Mouse (Mus musculus) yolk sac, embryonic 10.5 days (tissue): ENCODE results near the gene Wfdc18.

Experiments used
- DNase-seq: peaks from one replicate; pipeline ENCODE4 v3.0.0-alpha.2; 2017; ENCODE audit warnings: low spot score

The Wfdc18 gene

GRCm38 (mm10) chr11:83743525-83743924 lies 34.7 kb downstream of the Wfdc18 start:
- DNase-seq, result no peak

DNA sequence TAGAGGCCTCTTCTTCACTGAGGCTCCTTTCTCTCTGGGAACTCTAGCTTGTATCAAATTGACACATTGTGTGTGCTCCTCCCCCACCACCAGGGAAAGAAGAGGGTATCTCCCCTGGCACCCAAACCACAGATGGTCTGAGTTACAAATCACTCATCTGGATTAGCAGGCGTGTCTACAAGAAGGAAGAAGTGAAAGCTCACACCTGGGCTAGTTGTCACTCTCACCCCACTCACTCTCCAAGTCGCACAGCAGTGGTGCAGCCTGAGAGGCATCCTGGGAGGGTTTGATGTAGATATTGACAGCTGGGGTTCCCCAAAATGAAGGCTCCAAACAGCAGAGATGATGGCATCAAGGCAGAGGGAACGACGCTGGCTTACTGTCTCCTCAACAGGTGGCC lies 37.3 kb downstream of the Wfdc18 start:
- DNase-seq, result no peak

GRCm38 (mm10) chr11:83746681-83747080 lies 37.9 kb downstream of the Wfdc18 start, which contains the start of gene Wfdc21:
Gene Wfdc21 (plus strand): TSS chr11:83746940.
- no peak for DNase-seq

DNA sequence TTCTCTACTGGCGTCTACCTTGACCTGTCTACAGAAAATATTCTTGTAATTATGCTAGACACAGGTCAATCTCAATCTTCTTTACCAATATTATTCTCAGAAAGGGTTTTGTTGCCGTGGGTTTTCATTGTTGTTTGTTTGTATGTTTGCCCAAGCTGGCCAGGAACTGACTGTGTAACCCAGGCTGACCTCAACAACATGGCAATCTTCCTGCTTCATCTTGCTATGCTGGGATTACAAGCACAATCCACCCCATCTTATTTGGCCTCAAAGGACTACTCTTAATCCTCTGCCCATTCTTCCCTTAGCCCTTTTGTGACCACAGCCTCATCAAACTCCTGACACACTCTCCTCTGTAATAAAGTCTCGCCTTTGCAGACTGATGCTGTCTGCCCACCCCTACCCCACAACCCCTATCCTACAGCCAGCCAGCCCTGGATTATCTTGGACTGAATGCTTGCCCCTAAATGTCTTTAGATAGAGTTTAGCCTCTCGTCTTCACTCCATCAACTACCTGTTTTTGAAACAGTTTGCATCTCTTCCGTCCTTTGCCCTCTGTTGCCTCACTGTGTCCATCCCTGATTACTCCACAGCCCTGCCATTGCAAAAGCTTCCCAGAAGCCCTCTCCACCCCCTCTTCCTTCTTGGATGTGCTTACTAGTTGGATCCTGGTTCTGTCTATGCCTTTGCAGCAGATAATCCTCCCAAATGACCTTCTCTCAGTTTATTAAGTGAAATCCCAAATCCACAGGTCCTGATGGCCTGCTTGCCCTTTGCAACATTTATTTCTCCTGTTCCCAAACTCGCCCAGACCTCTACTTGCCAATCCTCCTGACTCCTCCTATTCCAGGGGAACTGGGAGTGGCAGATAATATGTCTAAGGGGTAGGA lies 38.8 kb downstream of the Wfdc18 start:
- DNase-seq, result no peak

GRCm38 (mm10) chr11:83753581-83754181 lies 44.9 kb downstream of the Wfdc18 start, which contains the start of gene Heatr6:
Gene Heatr6 (plus strand): TSS chr11:83753696.
- peak; percentile 90 for DNase-seq

- no peak for DNase-seq
Observed at GRCm38 (mm10) chr11:83754227-83754626, 45.4 kb downstream of the Wfdc18 start.
